Mouse (Mus musculus) ovary, postnatal 14 days (tissue): ENCODE measurements around the gene Ppp1ca.
A peak's percentile ranks its signal among the peaks of the same experiment; 100 is the strongest.

Experiments
- DNase-seq: peaks from one replicate; pipeline ENCODE4 v3.0.0; 2022; ENCODE audit warnings: low spot score

Ppp1ca gene

GRCm38 (mm10) chr19:4213524-4213974, 21.7 kb downstream of the Ppp1ca start:
- DNase-seq, result no peak

- DNase-seq, result peak; percentile 53
These were observed 22.4 kb downstream of the Ppp1ca start, which contains the start of the genes Clcf1 and AC109138.7 for GRCm38 (mm10) chr19:4214071-4214770. Gene Clcf1 (plus strand): TSS chr19:4214238. Gene AC109138.7 (plus strand): TSS chr19:4214357.

GRCm38 (mm10) chr19:4214771-4215450, 23.0 kb downstream of the Ppp1ca start:
- no peak for DNase-seq

GRCm38 (mm10) chr19:4215451-4215840, 23.6 kb downstream of the Ppp1ca start:
- no peak for DNase-seq

- no peak for DNase-seq
These were observed 24.3 kb downstream of the Ppp1ca start for GRCm38 (mm10) chr19:4216041-4216685.

GRCm38 (mm10) chr19:4217140-4217539, 25.3 kb downstream of the Ppp1ca start:
- DNase-seq, result no peak

GRCm38 (mm10) chr19:4217855-4218254, 26.0 kb downstream of the Ppp1ca start:
- DNase-seq, result no peak

- DNase-seq, result no peak
These were observed 26.4 kb downstream of the Ppp1ca start for GRCm38 (mm10) chr19:4218293-4218692.

- no peak for DNase-seq
These were observed 26.9 kb downstream of the Ppp1ca start for GRCm38 (mm10) chr19:4218784-4219183.

GRCm38 (mm10) chr19:4219943-4220342, 28.1 kb downstream of the Ppp1ca start:
- DNase-seq, result no peak

- DNase-seq, result no peak
These were observed 28.6 kb downstream of the Ppp1ca start for GRCm38 (mm10) chr19:4220416-4220815.

GRCm38 (mm10) chr19:4220957-4221743, 29.3 kb downstream of the Ppp1ca start:
- peak; percentile 48 for DNase-seq

GRCm38 (mm10) chr19:4222165-4222564, 30.3 kb downstream of the Ppp1ca start:
- no peak for DNase-seq

GRCm38 (mm10) chr19:4226779-4227178, 34.9 kb downstream of the Ppp1ca start:
- DNase-seq, result no peak

- no peak for DNase-seq
These were observed 35.6 kb downstream of the Ppp1ca start for GRCm38 (mm10) chr19:4227446-4227845.

- peak; percentile 77 for DNase-seq
These were observed 36.2 kb downstream of the Ppp1ca start for GRCm38 (mm10) chr19:4227894-4228678.

GRCm38 (mm10) chr19:4228891-4229290, 37.0 kb downstream of the Ppp1ca start:
- no peak for DNase-seq

- no peak for DNase-seq
These were observed 37.7 kb downstream of the Ppp1ca start for GRCm38 (mm10) chr19:4229451-4230076.

- no peak for DNase-seq
These were observed 38.5 kb downstream of the Ppp1ca start for GRCm38 (mm10) chr19:4230415-4230814.

- peak; percentile 90 for DNase-seq
These were observed 39.7 kb downstream of the Ppp1ca start, which contains the start of gene Pold4 for GRCm38 (mm10) chr19:4231253-4232185. Gene Pold4 (plus strand): TSS chr19:4231899.
